Mouse (Mus musculus): Measurements from ENCODE around the gene Nfil3. TPM values are rescaled to one million over a fixed set of nuclear protein-coding genes. Genes with fewer than 3 reads are reported as not detected.
A peak's percentile ranks its signal among the peaks of the same experiment; 100 is the strongest.

Gene Nfil3
- polyA plus RNA-seq (2015; fragmentation: Nextera tagmentation; extraction: Ambion mirVana) = 43.6 and 48.0 TPM in 2 replicates

- H3K36me3 ChIP-seq = no peaks in the 10 kb centered on the region
- peaks cover 29% of the 10 kb centered on the region for H3K4me1 ChIP-seq (replicated peaks)
- peak within 1 kb of the TSS; percentile 97 for H3K27ac ChIP-seq (replicated peaks)
- WGBS = under 1% methylated on average over 46 of the region's 79 CpGs
- H3K27me3 ChIP-seq = no peaks in the 10 kb centered on the region
- peak within 1 kb of the TSS; percentile 96 for H3K4me2 ChIP-seq
- peak; percentile 91 for ATAC-seq (ENCODE audit: low FRiP score, low read depth)
- peak within 1 kb of the TSS; percentile 83 for H3K4me3 ChIP-seq
- H3K9me3 ChIP-seq = no peaks in the 10 kb centered on the region
- peak within 1 kb of the TSS; percentile 81 for H3K9ac ChIP-seq
Observed at GRCm38 (mm10) chr13:52980951-52981421, at the start of gene Nfil3. TSS of gene Nfil3 (minus strand) at chr13:52981073.

GRCm38 (mm10) chr13:53024285-53024684 is 43.4 kb upstream of the Nfil3 start:
- Histone ChIP-seq H3K9me3 (no peaks in the 10 kb centered on the region), H3K4me2 (no peak overlapping the region), H3K27ac (replicated peaks) (no peak overlapping the region), H3K4me3 (no peak overlapping the region), H3K27me3 (no peaks in the 10 kb centered on the region), H3K36me3 (no peaks in the 10 kb centered on the region), H3K4me1 (replicated peaks) (no peaks in the 10 kb centered on the region), H3K9ac (no peak overlapping the region)
- ATAC-seq (ENCODE audit: low FRiP score, low read depth) = no peak
- WGBS = 42% methylated on average over 6 of the region's 6 CpGs

- no peaks in the 10 kb centered on the region for H3K9me3 ChIP-seq
- no peak overlapping the region for H3K4me2 ChIP-seq
- WGBS = 71% methylated on average over 3 of the region's 3 CpGs
- no peaks in the 10 kb centered on the region for H3K27me3 ChIP-seq
- no peak overlapping the region for H3K9ac ChIP-seq
- no peak overlapping the region for H3K27ac ChIP-seq (replicated peaks)
- no peak overlapping the region for H3K4me3 ChIP-seq
- ATAC-seq (ENCODE audit: low FRiP score, low read depth) = no peak
- no peaks in the 10 kb centered on the region for H3K4me1 ChIP-seq (replicated peaks)
- no peaks in the 10 kb centered on the region for H3K36me3 ChIP-seq
Observed at GRCm38 (mm10) chr13:53020282-53020681, 39.4 kb upstream of the Nfil3 start.

- 87% methylated on average over 6 of the region's 9 CpGs for WGBS
- Histone ChIP-seq H3K9me3 (no peaks in the 10 kb centered on the region), H3K4me1 (replicated peaks) (no peaks in the 10 kb centered on the region), H3K27ac (replicated peaks) (no peak overlapping the region), H3K36me3 (no peaks in the 10 kb centered on the region), H3K4me3 (no peak overlapping the region), H3K9ac (no peak overlapping the region), H3K4me2 (no peak overlapping the region), H3K27me3 (no peaks in the 10 kb centered on the region)
- ATAC-seq (ENCODE audit: low FRiP score, low read depth) = no peak
Observed at GRCm38 (mm10) chr13:53019532-53019931, 38.7 kb upstream of the Nfil3 start.

GRCm38 (mm10) chr13:53018976-53019375 is 38.1 kb upstream of the Nfil3 start:
- 96% methylated on average over 6 of the region's 6 CpGs for WGBS

GRCm38 (mm10) chr13:53017983-53018382 is 37.1 kb upstream of the Nfil3 start:
- Histone ChIP-seq H3K9me3 (no peaks in the 10 kb centered on the region), H3K36me3 (no peaks in the 10 kb centered on the region), H3K27ac (replicated peaks) (no peak overlapping the region), H3K9ac (no peak overlapping the region), H3K4me3 (no peak overlapping the region), H3K4me2 (no peak overlapping the region), H3K4me1 (replicated peaks) (no peaks in the 10 kb centered on the region), H3K27me3 (0 out of 2 replicates have a peak, but pooled peaks cover 3% of the 10 kb centered on the region)
- WGBS = 68% methylated on average over 6 of the region's 6 CpGs
- no peak for ATAC-seq (ENCODE audit: low FRiP score, low read depth)

More at GRCm38 (mm10) chr13:53018976-53019375, 38.1 kb upstream of the Nfil3 start:
- Histone ChIP-seq H3K4me3 (no peak overlapping the region), H3K27ac (replicated peaks) (no peak overlapping the region), H3K4me1 (replicated peaks) (no peaks in the 10 kb centered on the region), H3K4me2 (no peak overlapping the region), H3K27me3 (no peaks in the 10 kb centered on the region), H3K9ac (no peak overlapping the region), H3K9me3 (no peaks in the 10 kb centered on the region), H3K36me3 (no peaks in the 10 kb centered on the region)
- no peak for ATAC-seq (ENCODE audit: low FRiP score, low read depth)

GRCm38 (mm10) chr13:53017117-53017516 is 36.2 kb upstream of the Nfil3 start:
- Histone ChIP-seq H3K9ac (no peak overlapping the region), H3K4me3 (no peak overlapping the region), H3K9me3 (no peaks in the 10 kb centered on the region), H3K4me2 (no peak overlapping the region), H3K4me1 (replicated peaks) (0 out of 2 replicates have a peak, but pooled peaks cover under 1% of the 10 kb centered on the region), H3K36me3 (no peaks in the 10 kb centered on the region), H3K27ac (replicated peaks) (no peak overlapping the region), H3K27me3 (0 out of 2 replicates have a peak, but pooled peaks cover 3% of the 10 kb centered on the region)
- WGBS = 79% methylated on average over 6 of the region's 6 CpGs
- no peak for ATAC-seq (ENCODE audit: low FRiP score, low read depth)

GRCm38 (mm10) chr13:53011426-53011825 is 30.6 kb upstream of the Nfil3 start:
- Histone ChIP-seq H3K9me3 (no peaks in the 10 kb centered on the region), H3K9ac (no peak overlapping the region), H3K36me3 (no peaks in the 10 kb centered on the region), H3K4me1 (replicated peaks) (peaks cover 11% of the 10 kb centered on the region), H3K4me3 (no peak overlapping the region), H3K27me3 (0 out of 2 replicates have a peak, but pooled peaks cover 3% of the 10 kb centered on the region), H3K27ac (replicated peaks) (no peak overlapping the region), H3K4me2 (peak overlapping the region; percentile 7; the same call in 1 of the 2 replicates)
- ATAC-seq (ENCODE audit: low FRiP score, low read depth) = 0 out of 2 replicates have a peak, but pooled peaks have one; percentile 59
- WGBS = 18% methylated on average over 12 of the region's 12 CpGs

- H3K4me1 ChIP-seq (replicated peaks) = peaks cover 11% of the 10 kb centered on the region
- H3K27ac ChIP-seq (replicated peaks) = no peak overlapping the region
- H3K9me3 ChIP-seq = no peaks in the 10 kb centered on the region
- ATAC-seq (ENCODE audit: low FRiP score, low read depth) = no peak
- 0 out of 2 replicates have a peak, but pooled peaks cover 3% of the 10 kb centered on the region for H3K27me3 ChIP-seq
- no peak overlapping the region for H3K9ac ChIP-seq
- H3K4me3 ChIP-seq = no peak overlapping the region
- H3K36me3 ChIP-seq = no peaks in the 10 kb centered on the region
- no peak overlapping the region for H3K4me2 ChIP-seq
- WGBS = 44% methylated on average over 7 of the region's 7 CpGs
Observed at GRCm38 (mm10) chr13:53008489-53009184, 27.8 kb upstream of the Nfil3 start.

- Histone ChIP-seq H3K36me3 (no peaks in the 10 kb centered on the region), H3K27ac (replicated peaks) (no peak overlapping the region), H3K9me3 (no peaks in the 10 kb centered on the region), H3K4me3 (no peak overlapping the region), H3K4me1 (replicated peaks) (peaks cover 11% of the 10 kb centered on the region), H3K27me3 (no peaks in the 10 kb centered on the region), H3K9ac (no peak overlapping the region), H3K4me2 (no peak overlapping the region)
- 66% methylated on average over 3 of the region's 3 CpGs for WGBS
- no peak for ATAC-seq (ENCODE audit: low FRiP score, low read depth)
Observed at GRCm38 (mm10) chr13:53007781-53008180, 26.9 kb upstream of the Nfil3 start.

- WGBS = 68% methylated on average over 3 of the region's 3 CpGs
- no peak for ATAC-seq (ENCODE audit: low FRiP score, low read depth)
Observed at GRCm38 (mm10) chr13:53003286-53003685, 22.4 kb upstream of the Nfil3 start.

GRCm38 (mm10) chr13:53001511-53001935 is 20.6 kb upstream of the Nfil3 start:
- 95% methylated on average over 2 of the region's 2 CpGs for WGBS

More at GRCm38 (mm10) chr13:53003286-53003685, 22.4 kb upstream of the Nfil3 start:
- no peak overlapping the region for H3K4me3 ChIP-seq
- no peak overlapping the region for H3K9ac ChIP-seq
- no peaks in the 10 kb centered on the region for H3K4me1 ChIP-seq (replicated peaks)
- H3K27me3 ChIP-seq = no peaks in the 10 kb centered on the region
- no peak overlapping the region for H3K27ac ChIP-seq (replicated peaks)
- H3K36me3 ChIP-seq = no peaks in the 10 kb centered on the region
- H3K9me3 ChIP-seq = no peaks in the 10 kb centered on the region
- H3K4me2 ChIP-seq = no peak overlapping the region

More at GRCm38 (mm10) chr13:53001511-53001935, 20.6 kb upstream of the Nfil3 start:
- no peak for ATAC-seq (ENCODE audit: low FRiP score, low read depth)
- H3K9ac ChIP-seq = no peak overlapping the region
- no peaks in the 10 kb centered on the region for H3K36me3 ChIP-seq
- H3K4me3 ChIP-seq = no peak overlapping the region
- no peaks in the 10 kb centered on the region for H3K27me3 ChIP-seq
- H3K9me3 ChIP-seq = no peaks in the 10 kb centered on the region
- no peak overlapping the region for H3K4me2 ChIP-seq
- H3K4me1 ChIP-seq (replicated peaks) = no peaks in the 10 kb centered on the region
- H3K27ac ChIP-seq (replicated peaks) = no peak overlapping the region
